Mouse (Mus musculus) right cerebral cortex, adult 18-20 months (tissue): ENCODE results near the gene Fbxw4.
"Not testable (repeated sequence)": the region's sequence is repeated elsewhere in the genome, so short reads cannot be mapped to it uniquely, and the experiment has no call there.

Experiments
- DNase-seq: peaks from one replicate; pipeline ENCODE4 v3.0.0; 2022; ENCODE audit warnings: mixed read lengths

Gene Fbxw4

DNA sequence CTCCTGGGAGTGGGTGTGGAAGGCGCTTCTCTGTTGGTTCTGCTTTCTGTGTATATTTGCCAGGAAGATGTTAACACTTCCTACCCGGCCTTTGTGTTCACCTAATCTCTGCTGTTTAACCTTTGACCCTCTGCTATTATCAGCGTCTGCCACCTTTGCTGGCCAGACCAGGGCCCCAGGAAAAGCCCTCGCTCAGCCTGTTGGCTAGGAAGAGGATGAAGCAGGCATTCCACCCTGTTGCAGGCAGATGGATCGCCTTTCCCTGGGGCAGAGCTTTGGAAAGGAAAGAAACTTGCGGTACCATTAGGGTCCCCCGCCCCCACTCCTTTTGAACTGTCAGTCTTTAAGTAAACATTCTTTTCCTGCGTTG, 84.5 kb downstream of the Fbxw4 start:
- DNase-seq = no peak

DNA sequence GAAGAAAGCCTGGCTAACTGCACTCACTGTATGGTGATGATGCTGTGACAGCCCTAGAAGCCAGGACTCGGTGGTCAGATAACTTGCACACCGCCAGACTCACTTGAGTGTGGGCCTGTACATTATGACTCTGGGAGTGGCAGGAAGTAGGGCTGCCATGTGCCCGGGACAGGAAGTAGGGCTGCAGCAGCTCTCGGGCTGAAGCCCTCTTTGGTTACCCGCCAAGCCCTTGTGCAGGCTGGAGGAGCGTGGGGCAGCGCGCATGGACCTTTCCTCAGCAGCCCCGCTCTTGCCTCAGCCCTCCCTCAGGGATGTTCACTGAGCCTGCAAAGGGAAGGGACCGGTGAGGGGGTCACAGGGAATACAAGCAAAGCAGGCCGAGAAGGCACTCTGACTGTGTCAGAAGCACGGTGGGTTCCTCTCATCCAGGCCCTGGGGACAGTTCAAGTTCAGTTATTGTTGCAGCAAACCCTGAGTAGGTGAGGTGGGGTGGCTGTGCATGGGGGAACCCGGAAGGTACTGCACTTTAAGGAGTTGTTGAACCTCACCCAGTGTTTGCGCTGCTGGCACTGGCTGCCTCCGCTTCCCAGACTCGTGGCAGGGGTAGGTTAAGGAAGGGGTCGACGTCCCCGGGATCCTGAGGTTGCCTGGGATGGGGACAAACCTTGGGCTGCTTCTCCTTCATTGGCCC, 85.0 kb downstream of the Fbxw4 start:
- DNase-seq = no peak

DNA sequence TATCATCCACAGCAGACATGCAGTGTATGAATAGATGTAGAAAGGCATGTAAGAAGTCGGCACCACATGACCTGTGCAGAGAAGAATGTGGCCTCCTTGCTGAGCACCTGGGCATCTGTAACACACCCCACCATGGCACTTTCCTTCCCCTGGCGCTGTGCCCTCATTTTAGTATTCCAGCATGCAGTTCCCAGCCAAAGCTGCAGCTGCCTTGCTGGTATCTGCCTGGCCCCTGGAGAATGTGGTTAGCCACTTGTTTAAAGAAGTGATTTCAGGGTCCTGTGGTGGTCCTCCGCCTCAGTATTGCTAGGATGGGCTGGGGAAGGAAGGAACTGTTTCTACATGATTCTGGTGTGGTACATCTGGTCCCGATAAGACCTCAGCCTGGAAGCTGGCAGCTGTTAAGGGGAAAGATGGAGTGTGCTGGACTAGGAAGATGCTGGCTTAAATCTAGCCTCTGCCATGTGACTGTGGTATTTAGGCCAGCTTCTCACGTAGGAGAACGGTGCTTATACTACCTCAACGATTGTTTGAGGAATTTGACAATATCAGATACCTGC, 85.7 kb downstream of the Fbxw4 start:
- DNase-seq = no peak

DNA sequence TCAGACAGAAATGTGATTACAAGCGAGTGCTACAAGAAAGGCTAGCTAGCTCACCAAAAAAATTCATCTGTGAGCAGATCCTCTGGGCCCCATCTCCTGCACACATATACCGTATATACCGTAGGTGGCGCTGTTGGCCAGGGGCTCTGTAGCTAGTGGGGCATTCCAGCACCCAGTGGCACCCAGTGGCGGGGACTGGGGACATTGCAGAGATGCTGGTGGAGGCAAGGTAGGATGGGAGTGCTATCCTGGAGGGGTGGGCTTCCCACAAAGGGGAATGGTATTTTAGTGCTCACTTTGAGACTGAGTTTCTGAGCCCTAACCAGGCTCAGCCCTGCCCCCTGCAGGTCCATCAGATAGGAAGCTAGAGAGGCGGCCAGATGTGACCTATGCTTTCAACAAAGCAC, 86.2 kb downstream of the Fbxw4 start:
- DNase-seq = peak; percentile 78

DNA sequence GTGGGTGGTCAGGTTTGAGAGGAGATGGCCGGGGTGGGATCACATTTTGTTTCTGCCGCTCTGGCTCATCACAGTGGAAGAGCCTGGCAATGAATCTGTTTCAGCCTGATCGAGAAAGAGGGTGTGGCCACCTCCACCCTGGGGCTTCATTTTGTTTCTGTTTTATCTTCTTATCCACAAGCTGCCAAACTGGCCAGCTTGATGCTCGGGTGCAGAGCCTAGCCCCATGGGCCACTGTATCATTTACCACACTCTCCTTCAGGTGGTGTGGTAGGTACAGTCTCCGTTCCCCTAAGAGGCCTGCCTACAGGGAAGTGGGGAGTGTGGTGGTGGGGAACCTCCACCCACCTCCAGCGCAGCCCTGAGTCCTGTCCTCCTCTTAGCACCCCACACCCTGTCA, 87.1 kb downstream of the Fbxw4 start:
- DNase-seq = no peak

DNA sequence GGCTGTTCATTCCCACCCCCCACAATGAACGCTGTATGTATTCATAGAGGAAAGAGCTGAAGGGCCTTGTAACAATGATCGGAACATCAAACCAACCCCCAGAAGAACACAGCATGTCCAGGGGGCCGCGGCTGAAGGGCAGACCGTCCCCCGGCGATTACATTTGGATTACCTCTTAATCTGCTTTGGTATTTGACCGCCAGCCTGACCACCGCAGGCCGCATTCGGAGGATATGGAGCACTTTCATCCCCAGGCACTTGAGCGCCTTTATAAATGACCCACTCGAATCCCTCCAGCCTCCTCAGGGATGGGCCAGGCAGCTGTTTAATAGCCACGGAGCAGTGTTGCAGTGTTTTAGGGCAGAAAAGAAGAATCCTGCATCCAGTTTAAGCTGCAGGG, 92.7 kb downstream of the Fbxw4 start:
- DNase-seq = no peak

DNA sequence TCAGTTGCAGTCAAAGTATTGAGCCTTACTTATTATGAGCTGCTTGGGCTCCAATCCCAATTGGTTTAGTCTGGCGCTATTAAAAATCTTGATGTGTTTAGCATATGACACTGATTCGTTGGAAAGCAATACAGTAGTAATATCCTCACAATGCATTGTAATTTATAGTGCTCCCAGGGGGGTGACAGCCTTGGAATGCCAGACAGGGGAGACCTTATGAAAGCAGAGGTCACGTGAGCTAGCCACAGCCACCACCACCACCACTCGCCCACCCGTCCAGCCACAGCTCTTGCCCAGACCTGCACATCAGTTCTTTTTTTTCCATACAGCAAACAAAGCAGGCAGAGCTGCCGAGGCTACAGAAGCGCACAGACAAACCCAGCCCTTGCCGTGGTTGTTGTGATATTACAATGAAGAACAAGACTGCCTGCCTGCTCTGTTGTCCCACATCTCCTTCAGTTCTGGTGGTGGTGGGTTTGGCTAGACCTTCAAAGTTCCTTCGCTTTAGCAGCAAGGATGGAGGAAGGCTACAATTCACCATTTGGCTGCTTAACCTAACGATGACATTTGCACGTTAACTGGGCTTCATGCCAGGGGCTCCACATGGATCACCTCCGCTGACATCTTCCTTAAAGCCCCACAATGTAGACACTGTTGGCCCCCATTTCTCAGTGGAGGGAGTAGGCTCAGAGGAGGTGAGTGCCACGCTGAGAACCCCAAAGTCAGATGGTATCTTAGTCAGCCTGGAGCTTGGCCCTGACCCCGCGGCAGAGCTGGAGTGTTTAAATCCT, 94.0 kb downstream of the Fbxw4 start:
- no peak for DNase-seq

DNA sequence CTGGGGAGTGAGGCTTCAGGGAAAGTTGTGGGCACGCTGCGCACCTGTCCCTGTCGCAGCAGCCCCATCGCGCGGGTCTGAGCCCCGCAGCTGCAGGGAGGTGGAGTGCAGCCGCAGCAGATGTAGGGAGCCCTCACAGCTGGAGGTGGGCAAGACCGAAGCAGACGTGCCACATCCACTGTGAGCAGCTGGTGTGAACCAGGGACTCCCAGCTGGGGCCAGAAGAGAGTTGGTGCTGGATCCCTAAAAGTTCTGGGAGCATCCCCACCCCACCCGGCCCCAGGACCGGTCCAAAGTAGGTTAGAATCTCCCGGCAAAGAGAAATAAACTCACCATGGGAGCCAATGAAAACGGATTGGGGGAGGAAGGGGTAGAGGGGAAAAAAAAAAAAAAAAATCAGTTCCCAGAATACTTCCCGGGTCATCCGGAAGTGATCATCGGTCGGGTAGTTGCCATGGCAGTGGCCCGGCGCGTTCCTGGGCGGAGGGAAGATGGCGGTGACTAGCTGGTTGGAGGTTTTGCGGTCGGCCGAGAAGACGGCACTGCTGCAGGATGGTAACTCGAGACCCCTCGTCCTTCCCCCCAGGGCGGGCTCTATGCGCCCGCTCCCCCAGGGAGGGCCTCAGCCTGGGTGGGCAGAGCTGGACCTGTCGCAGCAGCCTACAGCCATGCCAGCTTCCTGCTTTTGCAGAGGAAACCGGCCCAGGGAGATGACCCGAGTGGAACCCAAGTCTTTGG, 99.8 kb downstream of the Fbxw4 start, which contains the start of the genes Poll and Gm17018:
Gene Poll (minus strand): TSS at position 379 of the 738 bp plus-strand sequence.
Gene Gm17018 (plus strand): TSS at position 463 of the 738 bp plus-strand sequence.
- DNase-seq = peak; percentile 88

DNA sequence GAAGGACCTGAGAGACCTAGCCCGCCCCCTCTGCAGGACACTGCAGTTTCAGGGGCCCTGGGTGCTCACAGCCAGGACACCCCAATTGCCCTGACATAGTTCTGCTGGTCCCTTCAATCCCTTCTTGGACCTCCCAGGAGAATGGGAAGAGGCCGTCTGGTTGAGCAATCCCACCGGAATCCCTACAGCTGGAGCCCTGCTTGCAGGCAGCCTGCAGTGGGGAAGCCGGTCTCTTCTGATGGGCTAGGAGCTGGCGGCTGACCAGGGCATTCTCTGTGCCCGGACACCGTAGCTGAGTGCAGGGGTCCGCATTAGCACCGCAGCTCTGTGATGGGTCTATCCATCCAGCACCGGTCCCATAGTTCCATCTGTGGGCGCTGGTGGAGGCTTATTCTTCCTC, 106.0 kb downstream of the Fbxw4 start:
- DNase-seq = no peak

DNA sequence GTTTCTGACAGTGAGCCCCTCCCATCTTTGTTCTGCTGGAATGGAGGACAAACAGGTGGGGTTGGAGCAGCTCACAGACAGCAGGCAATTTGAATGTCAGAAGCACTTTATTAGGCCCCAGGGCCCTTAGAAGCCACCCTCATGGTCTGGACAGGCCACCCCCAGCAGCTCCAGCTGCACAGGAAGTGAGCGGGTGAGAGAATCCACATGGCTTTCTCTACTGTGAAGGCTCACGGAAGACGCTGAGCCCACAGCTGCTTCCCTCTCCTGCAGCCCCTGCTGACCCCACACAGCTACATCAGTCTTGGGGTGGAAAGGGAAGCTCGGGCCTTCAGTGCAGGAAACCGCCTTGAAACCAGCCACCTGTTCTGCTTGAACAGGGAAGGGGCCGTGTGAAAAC, 107.9 kb downstream of the Fbxw4 start:
- no peak for DNase-seq

DNA sequence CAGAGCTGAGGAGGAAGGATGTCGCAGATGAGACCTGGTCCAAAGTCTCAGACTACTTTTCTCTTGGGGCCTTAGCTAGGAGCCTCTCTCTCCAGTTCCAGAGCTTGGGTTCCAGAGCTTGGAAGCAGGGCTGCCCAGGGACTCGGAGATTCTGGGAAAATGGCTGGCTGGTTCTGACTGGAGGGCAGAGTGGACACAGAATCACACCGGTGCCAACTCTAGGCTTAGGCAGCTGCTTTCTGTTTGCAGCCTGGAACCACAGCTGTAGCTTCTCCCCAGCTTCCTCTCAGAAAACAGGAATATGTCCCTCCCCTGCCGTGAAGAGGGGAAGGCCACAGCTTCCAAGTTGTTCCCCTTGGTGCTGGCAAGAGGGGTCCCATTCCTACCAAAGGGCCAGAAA, 110.2 kb downstream of the Fbxw4 start:
- DNase-seq = no peak

DNA sequence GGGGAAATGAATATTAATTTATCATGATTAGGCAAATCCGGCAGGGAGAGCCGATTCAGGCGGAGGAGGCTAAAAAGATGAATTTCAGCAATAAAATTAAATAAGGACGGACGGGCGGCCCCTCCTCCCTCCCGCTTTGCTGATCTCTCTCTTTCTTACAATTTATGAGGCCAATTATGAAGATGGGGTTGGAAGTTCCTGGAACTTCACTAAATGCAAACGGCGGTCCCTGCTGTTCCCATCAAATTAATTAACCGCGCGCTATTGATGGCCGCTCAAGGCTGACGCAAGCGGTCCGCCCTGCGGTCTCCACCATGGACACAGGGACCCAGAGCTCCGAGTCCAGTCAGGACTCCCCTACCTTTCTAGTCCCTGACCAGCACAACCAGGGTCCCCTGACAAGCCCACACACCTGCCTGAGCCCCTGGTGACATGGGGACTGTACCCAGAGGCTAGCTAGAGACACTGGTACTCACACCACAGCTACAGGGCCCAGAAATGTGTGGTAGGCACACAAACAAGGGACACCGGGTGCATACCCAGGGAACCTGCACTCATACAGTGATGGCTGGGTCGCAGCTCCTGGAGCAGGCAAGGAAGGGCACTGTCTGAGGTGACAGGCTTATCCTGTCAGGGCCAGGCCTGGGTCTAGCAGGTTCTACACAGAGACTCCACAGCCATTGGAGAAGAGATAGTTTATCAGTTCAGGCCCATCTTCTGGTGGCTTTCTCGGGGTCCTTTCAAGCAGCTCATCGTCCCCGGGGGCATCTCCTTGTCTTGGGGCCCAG, 110.8 kb downstream of the Fbxw4 start:
- no peak for DNase-seq

DNA sequence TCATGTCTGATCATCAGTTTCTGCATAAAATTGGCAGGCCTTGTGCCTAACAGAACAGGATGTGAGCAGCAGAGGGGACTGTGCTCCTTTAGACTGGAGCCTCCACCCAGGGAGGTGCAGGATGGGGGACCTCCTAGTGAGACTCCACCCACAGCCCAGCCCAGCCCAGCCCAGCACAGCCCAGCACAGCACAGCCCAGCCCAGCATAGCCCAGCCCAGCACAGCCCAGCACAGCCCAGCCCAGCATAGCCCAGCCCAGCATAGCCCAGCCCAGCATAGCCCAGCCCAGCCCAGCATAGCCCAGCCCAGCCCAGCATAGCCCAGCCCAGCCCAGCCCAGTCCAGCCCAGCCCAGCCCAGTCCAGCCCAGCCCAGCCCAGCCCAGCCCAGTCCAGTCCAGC, 111.9 kb downstream of the Fbxw4 start:
- DNase-seq = not testable (repeated sequence)

DNA sequence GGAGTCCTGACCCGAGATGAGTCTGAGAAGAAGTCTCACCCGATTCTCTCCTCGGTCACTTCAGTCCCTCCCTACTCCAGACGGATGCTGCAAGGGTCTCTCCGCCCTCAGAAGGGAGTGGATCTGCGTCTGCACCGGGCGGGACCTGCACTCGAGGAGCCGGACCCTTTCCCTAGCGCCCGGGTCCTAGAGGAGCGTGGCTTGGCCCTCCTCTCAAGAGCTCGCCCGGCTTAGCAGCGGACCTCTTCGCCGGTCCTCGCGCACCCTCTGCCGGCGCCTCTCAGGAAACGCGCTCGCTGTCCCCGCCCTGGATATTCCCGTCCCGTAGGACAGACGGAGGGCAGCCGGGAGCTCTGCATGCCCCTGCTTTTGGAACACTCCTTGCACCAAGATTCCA, 115.2 kb downstream of the Fbxw4 start:
- peak; percentile 80 for DNase-seq

DNA sequence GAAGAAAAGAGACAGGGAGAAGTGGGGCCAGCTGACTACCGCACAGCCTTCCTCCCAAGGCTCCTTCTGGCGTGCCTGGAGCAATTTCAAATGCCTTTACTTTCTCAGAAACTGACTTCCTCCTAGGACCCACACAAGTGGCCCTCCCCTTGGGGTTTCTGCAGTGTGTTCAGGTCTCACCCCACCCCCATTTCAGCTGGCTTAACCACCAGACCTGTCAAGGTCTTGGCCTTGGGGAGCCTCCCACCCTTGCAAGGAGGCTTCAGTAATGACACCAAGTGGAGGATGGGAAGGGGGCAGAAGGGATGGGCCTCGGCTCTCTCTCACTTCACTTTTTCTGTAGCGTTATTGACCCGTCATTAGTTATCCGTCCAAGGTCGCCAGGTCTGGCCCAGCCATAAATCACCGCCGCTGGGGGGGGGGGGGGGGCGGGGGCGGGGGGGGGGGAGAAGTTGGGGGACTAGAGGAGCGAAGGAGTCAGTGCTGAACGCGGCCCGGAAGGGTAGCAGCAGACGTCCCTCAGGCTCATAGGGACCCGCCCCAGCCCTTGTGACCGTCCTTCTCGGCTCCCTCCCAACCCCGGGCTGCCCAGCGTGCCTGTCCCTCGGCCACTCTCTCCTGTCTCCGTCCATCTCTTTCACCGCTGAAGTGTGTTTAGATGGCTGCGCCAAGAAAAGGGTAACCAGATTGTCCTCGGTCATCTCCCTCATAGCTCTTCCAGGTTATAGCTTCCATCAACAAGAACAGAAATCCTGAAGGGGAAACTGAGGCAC, 115.8 kb downstream of the Fbxw4 start:
- no peak for DNase-seq

DNA sequence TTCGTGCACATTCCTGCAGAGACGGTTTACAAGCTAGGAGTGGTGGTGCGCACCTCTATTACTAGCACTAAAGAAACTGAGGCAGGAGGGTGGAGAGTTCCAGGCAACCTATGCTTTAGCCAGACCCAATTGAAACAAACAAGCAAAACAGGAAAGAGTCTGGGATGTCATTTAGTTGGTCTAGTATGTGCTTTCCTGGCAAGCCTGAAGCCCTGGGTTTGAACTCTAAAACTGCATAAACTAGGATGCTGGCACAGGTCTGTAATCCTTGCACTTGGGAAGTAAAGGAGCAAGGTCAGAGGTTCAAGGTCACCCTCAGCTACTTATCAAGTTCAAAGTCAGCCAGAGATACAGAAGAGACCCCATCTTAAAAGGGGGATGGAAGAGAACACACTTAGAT, 118.1 kb downstream of the Fbxw4 start:
- no peak for DNase-seq

DNA sequence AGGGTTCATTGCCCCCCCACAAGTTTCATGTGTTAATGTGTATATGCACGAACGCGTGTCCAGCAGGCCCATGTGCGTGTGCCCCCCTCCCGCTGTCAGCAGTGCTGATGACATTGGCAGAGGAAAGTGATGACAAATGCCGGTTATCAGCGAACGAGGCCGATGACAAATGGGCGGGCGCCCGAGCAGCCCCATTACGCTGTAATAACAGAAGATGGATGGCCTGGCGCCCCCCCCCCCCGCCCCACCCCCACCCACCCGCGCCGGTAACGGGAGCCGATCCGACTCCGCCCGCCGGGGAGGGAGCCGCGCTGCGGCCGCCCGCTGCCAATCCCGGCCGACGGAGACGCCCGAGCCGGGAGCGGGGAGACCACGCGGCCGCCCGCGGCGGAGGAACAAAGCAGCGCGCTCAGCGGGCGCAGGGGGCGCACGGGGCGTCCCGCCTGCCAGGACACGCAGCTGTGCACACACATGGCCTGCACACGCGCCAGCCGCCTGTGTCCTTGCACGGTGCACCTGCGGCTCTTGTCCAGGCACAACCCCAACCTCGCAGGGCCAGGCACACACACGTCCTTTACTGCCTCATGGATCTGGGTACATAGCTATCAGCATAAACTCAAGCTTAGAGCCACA, 118.6 kb downstream of the Fbxw4 start:
- peak; percentile 44 for DNase-seq

DNA sequence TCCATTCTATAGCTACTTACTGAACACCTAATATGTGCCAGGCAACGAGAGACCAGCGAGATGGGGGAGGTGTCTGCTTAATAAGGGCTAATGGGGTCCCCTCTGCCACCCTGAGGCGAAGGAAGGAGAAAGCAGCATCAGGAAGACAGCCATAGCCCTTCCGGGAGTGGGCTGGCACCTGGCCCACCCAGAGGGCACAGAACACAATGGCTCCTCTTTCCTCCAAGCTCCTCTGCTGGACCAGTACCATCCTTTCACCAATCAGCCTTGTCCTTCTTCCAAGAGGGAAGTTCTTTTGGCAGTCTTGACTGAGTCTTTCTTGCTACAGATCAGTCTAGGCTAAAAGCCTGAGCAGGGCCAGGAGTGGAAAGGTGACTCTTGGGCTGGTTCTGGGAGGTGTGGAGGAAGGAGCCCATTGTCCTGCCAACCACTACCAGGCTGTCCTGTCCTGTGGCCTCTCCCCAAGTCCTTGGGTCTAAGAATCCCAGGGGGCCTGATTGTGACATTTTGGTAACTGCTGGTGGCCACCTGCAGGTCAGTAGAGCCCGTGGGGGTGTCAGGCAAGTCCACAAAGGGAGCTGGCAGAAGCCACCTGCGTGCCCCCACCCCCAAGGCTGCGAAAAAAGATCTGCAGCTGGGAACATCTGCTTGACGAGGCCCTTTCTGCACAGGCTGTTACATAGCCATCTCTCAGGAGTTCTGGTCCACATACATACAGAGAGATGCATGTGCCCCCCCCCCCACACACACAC, 119.3 kb downstream of the Fbxw4 start:
- peak; percentile 42 for DNase-seq

DNA sequence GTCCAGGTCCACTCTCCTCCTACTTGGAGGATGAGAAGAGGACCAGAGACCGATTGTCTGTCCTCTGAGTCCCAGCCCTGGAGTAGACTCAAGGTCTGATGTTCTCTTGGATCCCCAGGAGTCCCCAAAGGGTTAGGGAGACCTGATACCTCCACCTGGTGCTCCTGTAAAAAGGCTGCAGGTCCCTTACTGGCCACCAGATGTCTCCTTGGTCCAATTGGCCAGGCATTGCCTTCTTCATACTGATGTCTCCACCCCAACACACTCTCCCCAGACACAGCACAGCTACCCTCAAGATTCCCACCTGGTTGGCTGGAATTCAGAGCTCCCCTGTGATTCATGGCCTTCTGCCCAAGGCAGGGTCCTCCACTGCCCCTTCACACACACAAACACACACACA, 122.6 kb downstream of the Fbxw4 start:
- DNase-seq = peak; percentile 46

DNA sequence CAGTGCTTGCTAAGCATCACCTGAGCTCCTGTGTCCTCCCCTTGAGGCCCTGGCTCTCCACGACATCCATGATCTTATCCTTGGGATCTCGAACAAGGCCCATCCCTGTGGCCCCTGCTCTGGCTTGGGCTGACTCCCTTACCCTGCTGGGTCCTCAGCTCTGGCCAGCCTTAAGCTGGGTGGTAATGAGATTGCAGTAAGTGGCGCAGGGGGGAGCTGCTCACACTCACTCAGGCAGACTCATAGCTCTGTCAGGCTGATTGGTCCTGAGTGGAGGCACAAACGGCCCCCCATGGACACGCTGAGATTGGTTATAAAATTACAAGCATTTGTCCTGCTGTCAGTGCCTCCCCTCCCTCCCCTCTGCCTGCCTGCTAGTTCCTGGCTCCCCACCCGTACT, 124.2 kb downstream of the Fbxw4 start:
- DNase-seq = no peak
